Mouse (Mus musculus) urinary bladder, postnatal 4 days (tissue): ENCODE measurements around the gene Gm11937.

Source experiments
- DNase-seq, 2 experiments: peaks; one replicate each; pipeline ENCODE4 v3.0.0; 2021 to 2022; ENCODE audit warnings: low spot score in 2 of 2

Gm11937 gene

DNA sequence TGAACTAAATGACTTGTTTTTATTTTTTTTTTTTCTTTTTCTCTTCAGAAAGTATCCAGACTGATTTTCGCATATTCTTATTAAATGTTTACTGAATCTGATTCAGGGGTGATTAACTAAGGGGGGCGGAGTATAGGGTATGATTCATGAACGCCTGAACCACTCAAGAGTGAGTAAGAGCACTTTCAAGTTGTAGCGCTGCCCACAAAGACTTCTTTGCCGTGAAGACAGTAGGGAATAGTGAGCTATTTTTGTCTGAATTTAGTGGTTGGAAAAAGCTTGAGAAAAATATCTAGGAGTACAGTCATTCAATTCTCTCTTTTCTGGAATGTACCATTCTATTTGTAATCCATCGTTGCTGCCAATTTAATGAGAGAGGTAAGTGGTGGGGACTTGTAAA, 28.4 kb downstream of the Gm11937 start:
- DNase-seq: no peak

DNA sequence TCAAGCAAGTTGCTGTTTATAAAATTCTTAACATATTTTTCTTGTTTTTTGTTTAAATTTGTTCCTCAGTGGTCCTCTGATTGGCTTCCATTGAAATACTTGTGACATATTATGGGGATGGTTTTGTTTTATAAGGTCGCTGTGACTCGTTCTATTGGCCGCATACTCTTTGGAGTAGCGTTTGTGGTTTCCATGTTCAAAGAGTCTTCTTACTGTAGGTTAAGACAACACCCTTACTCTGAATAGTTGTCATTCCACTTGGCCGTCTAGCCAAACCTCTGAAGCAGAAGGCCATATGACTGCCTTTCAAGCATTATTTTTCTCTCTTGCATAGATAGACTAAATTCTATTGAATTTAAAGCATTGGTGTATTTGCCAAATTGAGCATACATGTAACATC, 28.9 kb downstream of the Gm11937 start:
- no peak for DNase-seq

DNA sequence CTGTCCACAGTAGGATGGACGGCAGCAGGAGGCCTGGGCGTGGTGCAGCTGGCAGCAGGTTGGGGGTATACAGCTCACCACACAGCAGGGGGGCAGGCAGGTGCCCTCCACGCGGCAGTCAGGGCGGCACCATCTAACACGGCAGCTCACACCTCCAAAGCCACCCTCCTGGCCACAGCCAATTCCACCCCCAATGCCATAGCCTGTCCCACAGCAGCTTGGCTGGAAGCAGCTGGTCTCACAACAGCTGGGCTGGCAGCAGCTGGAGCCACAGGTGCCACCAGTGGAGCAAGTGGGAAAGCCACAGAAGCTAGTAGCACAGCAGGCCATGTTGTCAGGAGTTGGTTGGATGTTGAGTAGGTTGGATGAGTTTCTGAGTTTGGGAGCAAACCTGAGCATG, 29.4 kb downstream of the Gm11937 start, which contains the start of gene Krtap1-5:
Gene Krtap1-5 (minus strand): TSS at position 381 of the 400 bp plus-strand sequence.
- no peak for DNase-seq

DNA sequence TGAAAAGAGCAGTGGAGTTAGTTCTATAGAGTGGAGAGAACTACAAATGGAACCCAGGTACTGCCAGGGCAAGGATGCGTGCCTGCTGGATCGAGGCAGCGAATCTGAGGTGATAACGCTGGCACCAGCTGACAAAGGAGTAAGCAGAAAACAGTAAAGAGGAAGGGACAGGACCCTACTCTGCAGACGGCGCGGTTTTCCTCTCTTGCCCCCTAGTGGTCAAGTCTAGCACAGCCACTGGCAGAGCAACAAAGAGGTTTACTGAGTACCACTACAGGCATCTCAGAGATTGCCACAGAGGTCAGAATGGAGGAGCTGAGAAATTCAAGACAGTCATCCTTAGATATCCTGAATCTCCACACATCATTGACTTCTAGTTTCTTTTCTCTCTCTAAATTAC, 35.9 kb downstream of the Gm11937 start:
- peak; percentile 57 to 84 for DNase-seq

DNA sequence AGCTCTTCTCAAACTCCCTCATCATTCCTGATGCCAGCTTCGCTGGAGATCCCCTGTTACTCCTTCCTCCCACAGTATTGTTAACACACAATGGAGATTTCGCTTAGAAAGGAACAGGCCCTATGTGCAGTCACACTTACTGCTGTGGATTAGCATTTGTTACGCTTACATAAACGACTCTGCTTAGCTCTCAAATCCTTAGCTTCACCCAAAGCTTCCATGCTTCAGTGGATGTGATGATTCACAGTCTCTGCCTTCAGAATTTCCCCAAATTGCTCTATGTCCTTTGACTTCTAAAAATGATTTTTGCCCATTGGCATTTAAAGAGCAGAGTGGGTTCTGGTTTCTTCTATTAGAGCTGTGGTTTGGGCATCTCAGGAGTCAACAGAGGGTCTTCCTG, 36.8 kb downstream of the Gm11937 start:
- no peak for DNase-seq

DNA sequence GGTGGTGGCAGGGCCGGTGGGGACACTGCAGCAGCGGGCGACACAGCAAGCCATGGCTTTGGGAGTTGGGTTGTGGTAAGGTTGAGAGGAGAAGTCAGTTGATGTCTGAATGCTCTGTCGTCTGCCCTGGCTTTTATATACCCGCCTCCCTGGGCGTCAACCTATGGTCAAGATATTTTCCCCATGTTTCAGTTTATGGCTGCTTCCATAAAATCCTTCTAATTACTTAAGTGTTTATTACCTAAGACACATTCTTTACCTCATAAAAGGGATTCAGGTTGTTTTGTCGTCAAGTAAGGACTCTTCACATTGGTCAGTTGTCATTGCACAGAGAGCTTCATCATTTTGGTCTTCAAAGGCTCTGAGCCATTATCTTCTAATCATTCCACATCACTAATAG, 43.5 kb downstream of the Gm11937 start, which contains the start of gene Krtap3-1:
Gene Krtap3-1 (minus strand): TSS at position 101 of the 400 bp plus-strand sequence.
- DNase-seq: no peak

DNA sequence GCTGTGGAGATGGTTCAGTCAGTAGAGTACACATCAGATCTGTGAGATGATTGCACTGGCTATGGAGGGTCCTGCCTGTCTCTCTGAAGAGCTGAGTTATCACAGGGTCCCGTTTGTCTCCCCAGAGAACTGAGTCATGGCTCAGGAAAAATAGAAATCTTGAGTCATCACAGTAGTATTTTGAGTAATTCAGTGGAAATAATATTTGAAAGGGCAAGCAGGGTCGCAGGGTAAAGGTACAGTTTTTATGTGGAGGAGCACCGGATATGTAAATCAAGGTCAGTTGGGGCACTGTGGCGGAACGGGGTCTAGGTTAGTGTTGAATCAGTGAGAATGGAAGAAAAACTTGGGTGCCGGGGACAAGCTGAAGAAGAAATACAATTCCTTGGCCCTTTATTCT, 47.4 kb downstream of the Gm11937 start:
- DNase-seq: no peak
